Mouse (Mus musculus): ENCODE data around the gene Pik3cg. TPM values are rescaled to one million over a fixed set of nuclear protein-coding genes. Genes with fewer than 3 reads are reported as not detected.

Pik3cg gene
- polyA plus RNA-seq, 2 experiments from 2014 or later, result 18.7 to 33.8 TPM

DNA sequence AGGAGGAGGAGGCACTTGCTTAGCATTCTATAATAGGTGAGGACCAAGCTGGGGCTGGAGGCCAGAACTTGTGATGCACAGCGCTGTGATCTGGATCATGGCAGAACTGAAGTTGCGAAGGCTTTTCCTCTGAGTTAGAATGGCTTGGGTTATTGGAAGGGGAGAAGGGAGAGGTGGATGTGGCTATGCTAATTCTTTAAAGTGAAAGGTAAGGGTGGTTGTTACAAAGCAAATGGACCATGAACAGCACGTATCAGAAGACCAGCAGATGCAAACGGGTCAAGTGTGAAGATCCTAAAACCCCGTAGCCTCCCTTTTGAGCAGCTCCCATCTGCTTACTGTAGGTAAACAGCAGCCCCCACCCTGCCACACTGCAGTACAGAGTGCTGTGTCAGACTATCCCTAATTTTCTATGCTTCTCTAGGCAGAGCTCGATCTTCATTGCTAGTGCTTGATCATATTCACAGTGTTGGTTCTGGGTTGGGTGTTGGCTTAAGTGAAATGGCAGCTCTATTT lies 7.3 kb downstream of the Pik3cg start:
- ATAC-seq, result no peak

DNA sequence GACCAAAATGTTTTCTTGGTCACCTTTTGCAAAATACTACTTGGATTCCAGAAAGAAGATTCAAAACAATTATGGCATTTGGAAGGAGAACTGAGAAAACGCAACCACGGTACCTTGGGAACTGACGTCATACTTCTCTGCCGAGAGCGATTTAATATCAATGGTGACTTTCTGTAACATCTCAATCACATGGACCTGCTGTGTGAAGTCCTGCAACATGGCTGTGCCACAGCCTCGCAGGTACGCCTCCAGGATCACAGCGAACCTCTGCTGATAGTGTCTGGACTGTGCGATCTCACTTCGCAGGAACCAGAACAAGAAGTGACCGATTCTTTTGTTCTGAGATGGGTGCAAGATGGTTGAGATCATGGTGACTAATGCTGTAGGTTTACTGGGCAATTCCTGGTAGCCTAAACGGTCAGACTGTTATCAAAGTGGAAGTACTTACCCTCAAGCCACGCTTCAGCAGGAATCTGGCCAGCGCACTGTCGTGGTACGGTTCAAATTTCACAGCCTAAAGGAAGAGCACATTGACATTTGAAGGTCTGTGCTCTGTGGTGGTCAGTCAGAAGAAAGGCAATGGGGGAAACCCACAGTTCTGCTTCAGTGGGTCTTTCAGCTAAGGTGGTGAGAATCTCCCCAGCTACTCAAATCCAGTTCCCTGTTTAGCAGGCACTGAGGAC lies 7.9 kb downstream of the Pik3cg start:
- ATAC-seq, result no peak

DNA sequence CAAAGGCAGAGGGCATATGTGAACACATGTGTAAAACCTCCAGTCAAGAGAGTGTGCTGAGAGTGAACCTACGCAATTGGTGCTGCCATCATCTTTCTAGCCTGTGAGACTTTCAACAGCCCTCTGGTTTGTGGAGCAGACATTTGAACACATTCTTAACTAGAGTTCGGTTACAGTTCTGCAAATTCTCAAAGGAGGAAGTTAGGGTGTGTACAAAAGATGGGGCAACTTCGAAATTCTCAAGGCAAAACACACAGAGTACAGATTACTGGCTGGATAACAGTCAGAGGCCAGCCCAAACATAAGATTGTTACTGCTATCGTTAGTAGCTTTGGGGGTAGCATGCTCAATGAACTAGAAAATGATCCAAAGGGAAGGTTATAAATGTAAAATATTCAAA lies 9.0 kb downstream of the Pik3cg start:
- no peak for ATAC-seq

DNA sequence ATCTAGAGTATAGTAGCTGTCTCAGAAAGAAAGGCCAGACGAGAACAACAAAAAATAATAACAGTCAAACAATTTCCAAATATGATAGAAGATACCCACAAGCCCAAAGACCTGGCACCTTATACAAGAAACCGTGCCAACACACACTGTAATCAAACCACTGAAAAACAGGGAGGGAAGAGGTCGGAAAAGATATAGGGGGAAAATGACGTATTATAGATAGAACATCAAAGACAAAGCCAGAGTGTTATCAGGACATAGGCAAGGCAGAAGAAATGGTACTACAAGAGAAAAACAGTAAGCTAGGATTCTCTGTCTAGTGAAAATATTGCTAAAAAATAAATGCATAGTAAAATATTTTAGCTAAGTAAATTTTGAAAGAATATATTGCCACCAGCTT lies 10.4 kb downstream of the Pik3cg start:
- ATAC-seq, result no peak

DNA sequence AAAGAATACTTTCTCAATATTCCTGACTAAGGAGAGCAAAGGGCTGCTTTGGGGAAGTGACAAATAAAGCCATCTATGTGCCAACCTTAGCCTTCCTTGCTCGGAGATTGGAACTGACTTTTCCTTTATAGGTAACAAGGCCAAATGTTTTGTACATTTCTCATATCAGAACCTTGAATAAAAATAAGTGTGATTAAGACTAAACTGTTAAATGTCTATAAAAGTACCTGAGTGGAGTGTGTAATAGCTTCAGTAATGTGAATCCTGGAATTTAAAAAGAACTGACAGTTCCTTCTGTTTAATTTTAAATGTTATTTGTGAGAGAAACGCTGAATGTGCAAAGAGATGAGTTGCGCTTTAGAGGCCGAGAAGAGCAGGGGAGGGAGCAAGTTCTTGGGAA lies 13.5 kb downstream of the Pik3cg start:
- no peak for ATAC-seq

DNA sequence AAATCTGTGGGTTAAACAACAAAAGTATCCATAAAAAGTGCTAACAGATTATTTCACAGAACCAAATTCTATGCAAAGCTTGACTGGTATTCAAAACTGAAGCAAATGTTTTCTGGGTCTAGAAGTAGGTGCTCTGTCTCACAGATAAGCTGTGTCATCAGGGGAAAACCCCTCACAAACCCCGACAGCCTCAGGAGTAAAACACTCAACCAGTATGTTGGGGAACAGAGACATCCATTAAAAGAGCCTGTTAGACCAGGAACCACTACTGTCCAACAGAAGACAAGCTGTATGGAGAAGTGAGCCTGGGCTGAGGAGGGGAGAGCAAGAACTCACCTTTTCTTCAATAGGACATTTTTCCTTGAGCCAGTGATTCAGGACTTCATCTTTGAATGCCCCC lies 14.1 kb downstream of the Pik3cg start:
- ATAC-seq, result peak; percentile 51

DNA sequence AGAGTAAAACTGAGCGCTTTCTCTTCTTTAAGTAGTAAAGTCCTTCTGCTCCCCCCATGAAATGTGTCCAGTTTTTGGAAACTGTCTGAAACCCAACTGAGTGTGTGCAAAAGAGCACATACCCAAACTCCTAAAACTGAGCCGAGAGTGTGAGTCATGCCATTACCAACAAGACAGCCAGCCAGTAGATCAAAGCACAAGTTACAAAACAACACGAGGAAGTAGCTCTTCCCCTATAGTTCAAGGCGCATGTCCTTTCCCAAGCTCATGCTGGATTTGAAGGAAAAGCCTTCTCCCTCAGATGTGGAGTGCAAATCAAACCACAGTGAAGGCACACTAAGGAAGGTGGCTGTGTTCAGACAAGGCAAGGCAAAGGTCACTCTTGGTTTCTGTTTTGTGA lies 17.5 kb downstream of the Pik3cg start:
- ATAC-seq, result no peak

DNA sequence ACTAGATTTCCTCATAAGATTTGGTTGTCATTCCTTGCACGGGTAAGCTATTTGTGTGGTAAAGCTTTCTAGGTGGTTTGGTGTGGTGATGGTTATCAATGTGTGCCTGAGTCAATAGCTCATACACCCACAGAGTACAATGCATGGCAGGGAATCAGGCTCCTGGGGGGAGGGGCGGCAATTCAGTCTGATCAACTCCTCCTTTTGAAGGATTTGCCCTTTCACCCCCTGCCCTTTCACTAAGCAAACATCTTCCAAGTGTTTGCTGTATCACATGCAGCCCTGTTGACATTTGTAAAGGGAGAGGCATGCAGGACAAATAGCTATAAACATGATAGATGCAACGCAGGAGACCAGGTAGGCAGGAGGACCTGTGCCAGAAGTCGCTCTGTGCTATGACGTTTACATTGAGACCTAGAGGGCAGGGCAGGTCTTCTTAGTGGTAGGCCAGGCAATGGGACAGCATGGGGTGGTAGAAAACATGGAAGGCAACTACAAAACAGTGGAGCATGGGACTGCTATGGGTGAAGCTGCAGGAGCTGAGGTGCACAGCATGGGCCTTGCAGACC lies 20.7 kb downstream of the Pik3cg start:
- ATAC-seq, result no peak

DNA sequence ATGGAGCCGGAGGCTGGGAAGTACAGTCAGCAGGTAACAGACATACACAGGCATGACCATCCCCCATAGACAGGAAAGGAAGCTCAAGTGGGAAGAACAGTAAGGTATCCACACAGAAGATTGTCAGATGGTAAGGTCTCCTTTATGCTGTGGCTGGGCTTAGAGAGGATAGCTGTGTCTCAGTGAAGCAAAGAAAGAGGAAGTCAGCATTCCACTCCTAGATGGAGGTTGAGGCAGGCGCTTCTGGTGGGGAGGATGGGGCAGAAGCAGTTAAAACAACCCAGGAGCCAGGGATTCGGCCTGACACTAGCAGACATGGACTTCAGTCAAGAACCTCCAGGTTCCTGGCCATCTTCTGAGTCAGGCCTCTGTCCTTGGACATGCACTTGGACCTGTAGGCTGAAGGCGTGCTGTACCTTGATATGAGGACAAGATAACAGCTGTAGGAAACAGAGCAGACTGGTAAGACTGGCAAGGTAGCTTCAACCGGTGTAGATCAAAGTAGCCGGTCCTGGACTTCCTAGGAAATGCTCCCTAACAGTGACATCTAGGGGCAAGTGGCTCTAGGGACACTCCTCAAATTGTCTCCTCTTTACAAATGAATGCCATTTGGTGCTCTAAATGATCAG lies 21.7 kb downstream of the Pik3cg start:
- ATAC-seq, result no peak

DNA sequence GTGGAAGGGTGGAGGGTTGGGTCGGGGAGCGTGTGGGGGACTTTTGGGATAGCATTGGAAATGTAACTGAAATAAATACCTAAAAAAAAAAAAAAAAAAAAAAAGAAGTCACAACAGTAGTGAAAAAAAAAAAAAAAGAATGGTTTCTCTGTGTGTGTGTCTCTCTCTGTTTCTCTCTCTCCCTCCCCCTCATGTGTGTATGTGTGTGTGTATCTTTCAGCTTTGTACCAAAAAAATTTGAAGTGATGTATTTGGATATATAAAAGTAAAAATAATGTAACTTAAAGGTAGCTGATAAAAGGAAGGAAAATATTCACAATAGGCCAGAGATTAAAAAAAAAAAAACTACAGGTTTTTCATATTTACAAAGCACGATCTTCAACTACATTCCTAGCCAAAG lies 23.6 kb downstream of the Pik3cg start:
- ATAC-seq, result no peak

DNA sequence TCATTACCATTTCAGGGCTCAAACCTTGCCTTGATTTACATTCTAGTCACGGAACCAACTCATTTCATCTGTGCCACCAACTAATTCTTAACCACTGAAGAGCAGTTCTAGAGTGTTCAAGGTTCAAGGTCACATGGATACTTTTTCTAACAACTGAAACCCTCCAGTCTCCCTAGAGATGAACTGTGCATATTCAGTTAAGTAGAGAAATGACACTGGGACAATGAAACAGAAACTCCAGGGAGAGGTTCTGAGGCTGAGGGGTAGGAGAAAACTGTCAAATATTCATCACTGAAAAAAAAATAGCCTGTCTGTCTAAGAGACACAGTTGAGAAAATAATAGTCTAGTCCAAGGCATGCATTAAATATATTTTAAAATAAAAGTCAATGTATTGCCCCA lies 24.9 kb downstream of the Pik3cg start:
- no peak for ATAC-seq

DNA sequence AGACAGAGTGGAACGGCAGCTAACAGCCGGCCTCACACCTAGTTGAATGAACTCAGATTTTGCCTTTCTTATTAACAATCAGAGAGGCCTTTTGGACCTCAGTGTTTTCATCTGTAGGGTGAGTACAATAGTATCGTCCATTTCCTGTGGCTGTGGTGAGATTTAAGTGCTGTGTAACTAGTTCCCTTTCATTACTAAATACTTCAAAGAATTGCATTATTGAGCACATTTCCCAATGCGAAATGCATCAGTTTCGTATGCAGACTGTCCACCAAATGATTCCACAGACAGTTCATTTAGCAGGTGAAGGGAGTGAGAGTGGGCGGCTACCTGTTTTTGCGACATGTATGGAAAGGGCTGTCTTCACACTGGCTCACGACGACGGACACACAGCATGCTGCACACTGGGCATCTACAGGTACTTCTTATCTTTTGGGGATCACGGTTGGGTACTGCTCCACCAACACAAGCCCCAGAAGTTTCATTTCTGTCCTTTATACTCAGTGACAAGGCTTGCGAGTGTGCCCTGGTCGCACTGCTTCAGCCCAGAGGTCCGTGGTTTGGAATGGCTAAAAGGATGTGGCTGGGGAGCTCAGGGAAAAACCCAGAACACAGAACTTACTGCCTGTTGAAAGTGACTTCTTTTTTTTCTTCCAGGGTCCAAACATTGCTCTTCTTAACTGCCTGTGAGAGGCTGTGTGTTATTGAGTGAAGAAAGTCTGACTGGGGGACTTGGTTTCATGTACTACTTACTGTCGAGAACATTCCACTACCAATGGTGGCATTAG lies 25.6 kb downstream of the Pik3cg start:
- no peak for ATAC-seq

DNA sequence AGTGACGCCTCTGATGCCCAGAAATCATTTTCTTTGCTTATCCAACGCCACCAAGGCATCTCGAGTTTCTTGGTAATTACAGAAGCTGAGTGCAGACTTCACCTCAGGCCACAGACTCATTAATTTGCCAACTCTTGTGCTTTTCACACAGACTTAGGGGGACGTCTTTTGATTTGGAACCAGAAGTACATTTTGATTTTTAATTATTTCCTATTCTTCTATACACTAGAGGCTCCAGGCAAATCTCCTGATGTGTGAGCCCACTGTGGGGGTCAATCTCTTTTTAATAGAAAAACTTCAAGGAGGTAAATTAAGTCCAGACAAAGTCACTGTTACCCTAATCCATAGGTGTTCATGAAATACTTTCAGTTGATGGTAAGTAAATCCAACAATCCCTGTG lies 26.6 kb downstream of the Pik3cg start:
- ATAC-seq, result no peak

DNA sequence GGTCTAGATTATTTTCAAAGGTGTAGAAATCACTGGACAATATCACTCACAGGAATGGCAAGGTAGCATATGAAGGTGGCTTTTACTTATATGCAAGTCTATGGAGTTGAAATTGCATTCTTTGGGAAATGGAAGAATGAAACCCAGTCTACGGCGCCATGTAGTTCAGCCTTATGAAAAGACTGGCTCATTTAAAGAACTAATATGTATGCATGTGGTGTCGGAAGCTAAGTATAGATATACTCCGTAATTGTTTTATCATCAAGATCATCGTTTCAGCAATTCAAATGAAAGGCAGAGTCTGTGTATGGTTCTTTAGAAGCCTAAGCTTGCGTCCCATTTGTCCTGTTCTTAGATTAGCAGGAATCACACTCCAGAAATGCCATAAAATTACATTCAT lies 34.0 kb downstream of the Pik3cg start:
- no peak for ATAC-seq

DNA sequence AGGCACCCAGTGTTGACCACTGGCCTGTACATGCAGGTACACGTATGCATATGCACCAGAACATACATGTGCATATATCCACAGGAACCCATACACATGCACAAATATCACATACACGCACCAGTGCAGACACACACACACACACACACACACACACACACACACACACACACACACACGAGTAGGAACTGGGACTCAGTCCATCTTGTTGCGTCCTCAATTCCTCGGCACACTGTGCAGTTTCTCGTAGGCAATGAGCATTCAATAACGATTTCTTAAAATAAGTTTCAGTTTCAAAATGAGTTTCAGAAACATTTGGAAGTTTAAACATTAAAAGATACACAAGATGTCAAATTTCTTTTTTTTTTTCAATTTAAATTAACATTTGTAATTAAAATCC lies 35.6 kb downstream of the Pik3cg start:
- no peak for ATAC-seq

DNA sequence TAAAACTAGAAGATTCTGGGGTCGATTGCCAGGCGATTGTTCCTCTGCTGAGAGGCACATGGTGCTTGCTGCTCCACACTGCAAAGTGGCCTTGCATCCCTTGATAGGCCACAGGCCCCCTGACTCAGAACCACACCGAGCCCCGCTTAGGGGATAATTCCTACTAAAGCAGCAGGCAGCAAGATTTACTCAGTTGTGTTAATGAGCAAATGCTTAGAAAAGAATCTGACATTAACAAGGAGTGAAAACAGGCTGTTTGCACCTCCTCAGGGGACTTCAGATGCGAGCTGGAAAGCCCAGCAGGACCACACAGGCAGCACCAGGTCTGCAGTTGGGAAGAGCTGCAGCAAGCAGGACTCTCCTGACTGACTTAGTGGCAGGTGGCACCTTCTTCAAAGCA lies 39.3 kb downstream of the Pik3cg start:
- no peak for ATAC-seq

DNA sequence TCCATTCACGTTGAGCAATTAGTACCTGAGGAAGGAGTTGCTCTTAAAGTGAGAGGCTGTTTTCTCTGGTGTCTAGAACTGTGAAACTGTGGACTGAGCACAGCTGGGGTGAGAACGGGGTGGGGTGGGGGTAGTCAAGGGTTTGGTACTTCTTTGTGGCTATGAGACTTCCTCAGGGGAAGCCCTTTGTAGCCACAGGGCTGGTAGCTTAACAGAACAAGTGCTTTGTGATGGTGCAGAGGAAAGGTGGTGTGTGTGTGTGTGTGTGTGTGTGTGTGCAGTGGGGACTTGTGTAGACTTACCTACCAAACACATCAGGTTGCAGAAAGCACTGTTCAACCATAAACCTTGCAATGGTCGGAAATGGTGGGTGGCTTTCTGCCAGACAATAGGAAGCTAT lies 39.7 kb downstream of the Pik3cg start:
- peak; percentile 94 for ATAC-seq

DNA sequence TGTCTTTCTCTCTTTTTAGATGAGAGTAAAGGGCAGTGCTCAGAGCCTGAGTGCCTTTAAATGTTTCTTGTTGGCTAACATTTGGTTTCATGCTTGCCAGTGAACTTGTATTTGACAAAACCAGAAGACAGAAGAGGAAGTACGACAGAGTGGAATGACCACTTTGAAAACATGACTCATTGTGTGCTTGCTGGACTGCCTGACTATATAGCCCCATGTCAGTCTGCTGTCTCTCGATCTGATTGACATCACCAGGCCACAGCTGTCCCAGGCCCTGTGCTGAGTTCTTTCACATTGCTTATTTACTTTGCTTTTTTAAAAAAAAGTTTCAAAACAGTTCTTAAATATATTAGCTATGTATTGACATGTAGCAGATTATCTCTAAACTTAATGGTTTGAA lies 44.8 kb downstream of the Pik3cg start:
- no peak for ATAC-seq

DNA sequence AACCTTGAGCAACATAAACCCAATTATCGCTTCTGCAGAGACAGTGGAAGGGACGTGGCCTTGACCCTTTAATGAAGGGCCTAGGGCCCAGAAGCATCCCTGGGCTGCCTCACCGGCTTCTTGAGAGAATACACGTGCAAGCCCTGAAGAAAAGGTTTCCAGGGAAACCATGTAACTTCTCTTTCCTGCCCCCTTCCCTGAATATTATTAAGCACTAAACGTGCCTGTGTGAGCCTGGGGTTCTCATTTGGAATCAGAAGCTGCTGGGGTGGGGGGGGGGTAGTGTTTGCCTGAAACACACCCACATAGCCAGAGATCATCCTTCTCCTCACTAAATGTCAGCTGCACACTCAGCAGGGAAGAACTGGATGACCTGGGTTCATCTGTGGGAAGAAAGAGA lies 49.7 kb downstream of the Pik3cg start:
- no peak for ATAC-seq

DNA sequence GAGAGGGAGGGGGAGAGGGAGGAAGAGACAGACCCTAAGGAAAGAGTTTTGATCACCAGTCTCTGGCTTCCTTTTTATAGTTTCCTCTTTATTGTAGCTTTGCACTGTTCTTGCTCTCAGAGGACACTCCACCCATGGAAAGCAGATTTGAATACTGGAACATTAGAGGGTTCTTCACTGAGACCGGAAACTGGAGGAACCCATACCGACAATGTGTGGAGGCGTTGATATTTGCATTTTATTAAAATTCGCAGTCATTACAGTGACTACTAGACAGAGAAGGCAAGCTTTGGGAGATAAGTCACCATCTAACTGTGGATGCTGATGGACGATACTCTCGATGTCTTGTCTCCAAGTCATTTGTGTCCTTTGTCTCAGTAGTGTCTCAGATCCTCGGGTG lies 61.9 kb downstream of the Pik3cg start:
- no peak for ATAC-seq

DNA sequence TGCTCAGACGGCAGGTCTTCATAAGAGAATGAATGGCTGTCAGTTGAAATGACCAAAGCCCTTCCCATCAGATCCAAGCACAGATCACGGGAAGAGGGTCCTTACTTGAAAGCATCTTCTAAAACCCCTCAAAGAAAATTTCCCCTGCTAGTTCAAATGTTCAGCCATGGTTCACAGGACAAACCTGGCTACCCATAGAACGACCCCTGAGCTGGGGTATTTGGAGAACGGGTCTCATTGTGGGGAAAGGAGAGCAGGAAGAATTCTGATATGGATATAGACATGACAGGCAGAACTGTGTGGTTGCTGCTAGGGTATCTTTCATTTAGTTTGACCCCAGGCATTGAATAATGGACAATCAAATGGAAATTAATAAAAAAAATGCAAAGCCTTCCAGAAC lies 62.8 kb downstream of the Pik3cg start:
- no peak for ATAC-seq

DNA sequence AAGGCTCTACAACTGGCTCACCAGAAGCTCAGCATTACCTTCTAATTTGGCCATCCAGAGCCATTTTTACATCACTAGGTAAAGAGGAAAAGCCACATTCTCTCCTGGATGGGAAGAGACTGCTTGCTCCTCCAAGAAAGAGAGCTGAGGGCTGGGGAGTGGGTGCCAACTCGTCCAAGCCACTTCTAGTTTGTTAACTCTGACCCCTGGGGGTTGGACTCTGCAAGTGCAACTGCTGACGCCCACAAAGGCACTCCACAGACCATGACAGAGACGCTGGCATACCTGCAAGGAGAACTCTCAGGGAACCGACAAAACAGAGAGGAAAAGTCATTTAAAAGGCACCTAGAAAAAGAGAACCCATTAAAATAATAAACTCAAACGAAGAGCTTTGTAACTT lies 63.9 kb downstream of the Pik3cg start:
- ATAC-seq, result peak; percentile 94

DNA sequence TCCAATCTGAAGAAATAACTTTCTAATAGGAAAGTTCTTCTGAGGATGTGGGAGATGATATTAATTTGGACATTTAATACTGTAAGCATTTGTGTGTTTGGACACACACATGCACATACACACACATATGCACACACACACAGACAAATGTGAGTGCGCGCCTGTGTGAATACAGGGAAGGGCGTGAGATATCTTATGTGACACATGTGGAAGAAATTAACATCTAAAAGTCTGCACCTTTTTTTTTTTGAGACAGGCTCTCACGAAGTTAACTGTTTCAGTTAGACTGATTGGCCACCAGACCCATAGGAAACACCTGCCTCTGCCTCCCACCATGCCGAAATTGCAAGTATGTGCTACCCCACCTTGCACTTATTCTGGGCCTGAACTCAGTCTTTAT lies 64.7 kb downstream of the Pik3cg start:
- no peak for ATAC-seq

DNA sequence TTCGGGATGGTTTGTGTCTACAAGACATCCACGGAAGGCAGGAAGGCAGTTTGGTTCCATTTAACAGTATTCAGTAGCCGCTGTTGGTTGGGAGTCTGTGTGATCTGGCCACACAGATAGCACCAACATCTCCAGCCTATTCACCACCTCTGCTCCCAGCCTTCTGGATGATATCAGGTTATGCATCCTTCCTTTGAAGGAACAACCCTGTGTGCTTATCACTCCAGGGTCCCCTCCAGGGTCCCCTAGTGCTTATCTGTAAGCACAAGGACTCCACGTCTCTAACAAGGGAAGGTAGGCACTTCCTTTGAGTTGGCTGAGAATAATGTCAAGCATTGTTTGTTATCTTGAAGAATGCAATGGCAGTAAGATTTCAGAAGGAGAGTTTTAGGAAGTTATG lies 65.3 kb downstream of the Pik3cg start:
- ATAC-seq, result no peak

Data from CD4-positive, CD25-positive, alpha-beta regulatory T cell, adult 4 months (primary cell).